Mouse (Mus musculus): ENCODE results near the gene Gm7579. TPM values are rescaled to one million over a fixed set of nuclear protein-coding genes. Genes with fewer than 3 reads are reported as not detected.
"Not testable (repeated sequence)": the region's sequence is repeated elsewhere in the genome, so short reads cannot be mapped to it uniquely, and the experiment has no call there.

Gene Gm7579
- total and polyA plus RNA-seq, 3 experiments, result not detected

- H3K9ac ChIP-seq (ENCODE audit: control insufficient read depth, low read depth, low read length, poor library complexity, severe bottlenecking); H3K36me3 ChIP-seq (ENCODE audit: control insufficient read depth in 1 of 2, insufficient read depth in 2 of 2, low read length in 2 of 2); H3K27ac ChIP-seq (ENCODE audit: control insufficient read depth, low read depth, low read length); H3K4me1 ChIP-seq (ENCODE audit: control insufficient read depth in 1 of 2, insufficient read depth in 2 of 2, low read length in 2 of 2); H3K9me3 ChIP-seq (replicated peaks; ENCODE audit: insufficient read depth, low read length); H3K27me3 ChIP-seq (ENCODE audit: control insufficient read depth in 1 of 2, insufficient read depth in 2 of 2, low read length in 2 of 2); H3K4me3 ChIP-seq (ENCODE audit: control insufficient read depth in 1 of 2, insufficient read depth in 1 of 2, low read depth in 2 of 2, low read length in 2 of 2); H3K79me2 ChIP-seq (ENCODE audit: control insufficient read depth, insufficient read depth, low read length, poor library complexity); DNase-seq (ENCODE audit: low read depth, low spot score): not testable (repeated sequence)
These were observed 35.8 kb upstream of the Gm7579 start, which contains the start of gene Krtap5-2 for GRCm38 (mm10) chr7:142175905-142176304. Gene Krtap5-2 (minus strand): TSS chr7:142176005.

GRCm38 (mm10) chr7:142178685-142179084 lies 33.0 kb upstream of the Gm7579 start:
- DNase-seq (ENCODE audit: low read depth, low spot score), result no peak
- H3K4me1 ChIP-seq (ENCODE audit: control insufficient read depth in 1 of 2, insufficient read depth in 2 of 2, low read length in 2 of 2), result no peaks in the 10 kb centered on the region
- TF ChIP-seq ETS1 (IDR thresholded peaks at IDR 0.05; ENCODE audit: low read depth, low read length) (no peak), MAFK (IDR thresholded peaks at IDR 0.05; ENCODE audit: borderline replicate concordance, low read depth, low read length) (no peak), POLR2AphosphoS5 (IDR thresholded peaks at IDR 0.05; ENCODE audit: borderline replicate concordance, low read depth, low read length) (no peak), ZC3H11A (IDR thresholded peaks at IDR 0.05; ENCODE audit: low read depth, low read length) (no peak), USF1 (IDR thresholded peaks at IDR 0.05; ENCODE audit: low read depth, low read length) (no peak), HCFC1 (IDR thresholded peaks at IDR 0.05; ENCODE audit: low read depth, low read length) (no peak), TCF12 (IDR thresholded peaks at IDR 0.05; ENCODE audit: low read depth, low read length) (no peak), MXI1 (IDR thresholded peaks at IDR 0.05; ENCODE audit: low read depth, low read length) (no peak), MAX (IDR thresholded peaks at IDR 0.05; ENCODE audit: low read length) (no peak), ZKSCAN1 (IDR thresholded peaks at IDR 0.05; ENCODE audit: low read depth, low read length) (no peak), RCOR1 (IDR thresholded peaks at IDR 0.05; ENCODE audit: low read depth, low read length) (no peak), MYC (IDR thresholded peaks at IDR 0.05; ENCODE audit: low read depth, low read length) (no peak), SMC3 (IDR thresholded peaks at IDR 0.05; ENCODE audit: low read depth, low read length) (no peak), GABPA (IDR thresholded peaks at IDR 0.05; ENCODE audit: low read depth, low read length) (no peak)
- H3K9me3 ChIP-seq (replicated peaks; ENCODE audit: insufficient read depth, low read length), result no peaks in the 10 kb centered on the region
- no peak overlapping the region for H3K27ac ChIP-seq (ENCODE audit: control insufficient read depth, low read depth, low read length)
- no peaks in the 10 kb centered on the region for H3K36me3 ChIP-seq (ENCODE audit: control insufficient read depth in 1 of 2, insufficient read depth in 2 of 2, low read length in 2 of 2)
- H3K9ac ChIP-seq (ENCODE audit: control insufficient read depth, low read depth, low read length, poor library complexity, severe bottlenecking), result no peak overlapping the region
- no peak overlapping the region for H3K4me3 ChIP-seq (ENCODE audit: control insufficient read depth in 1 of 2, insufficient read depth in 1 of 2, low read depth in 2 of 2, low read length in 2 of 2)
- no peaks in the 10 kb centered on the region for H3K79me2 ChIP-seq (ENCODE audit: control insufficient read depth, insufficient read depth, low read length, poor library complexity)
- no peaks in the 10 kb centered on the region; a peak in 1 of 4 replicates for H3K27me3 ChIP-seq (ENCODE audit: control insufficient read depth in 1 of 2, insufficient read depth in 2 of 2, low read length in 2 of 2)

GRCm38 (mm10) chr7:142181021-142181420 lies 30.6 kb upstream of the Gm7579 start:
- H3K9ac ChIP-seq (ENCODE audit: control insufficient read depth, low read depth, low read length, poor library complexity, severe bottlenecking), result no peak overlapping the region
- H3K27ac ChIP-seq (ENCODE audit: control insufficient read depth, low read depth, low read length), result no peak overlapping the region
- no peak overlapping the region for H3K4me3 ChIP-seq (ENCODE audit: control insufficient read depth in 1 of 2, insufficient read depth in 1 of 2, low read depth in 2 of 2, low read length in 2 of 2)
- H3K9me3 ChIP-seq (replicated peaks; ENCODE audit: insufficient read depth, low read length), result no peaks in the 10 kb centered on the region
- no peaks in the 10 kb centered on the region for H3K36me3 ChIP-seq (ENCODE audit: control insufficient read depth in 1 of 2, insufficient read depth in 2 of 2, low read length in 2 of 2)
- DNase-seq (ENCODE audit: low read depth, low spot score), result no peak
- TF ChIP-seq SIN3A (IDR thresholded peaks at IDR 0.05; ENCODE audit: low read length), result no peak
- no peak for TF ChIP-seq RCOR1 (IDR thresholded peaks at IDR 0.05; ENCODE audit: low read depth, low read length)
- no peak for TF ChIP-seq NELFE (IDR thresholded peaks at IDR 0.05; ENCODE audit: low read depth, low read length)
- no peak for TF ChIP-seq MAZ (IDR thresholded peaks at IDR 0.05; ENCODE audit: low read depth, low read length)
- no peak for TF ChIP-seq MXI1 (IDR thresholded peaks at IDR 0.05; ENCODE audit: low read depth, low read length)
- TF ChIP-seq POLR2AphosphoS5 (IDR thresholded peaks at IDR 0.05; ENCODE audit: borderline replicate concordance, low read depth, low read length), result no peak
- TF ChIP-seq BHLHE40 (IDR thresholded peaks at IDR 0.05; ENCODE audit: borderline replicate concordance, low read depth, low read length), result no peak
- no peak for TF ChIP-seq ZC3H11A (IDR thresholded peaks at IDR 0.05; ENCODE audit: low read depth, low read length)
- no peak for TF ChIP-seq CHD2 (IDR thresholded peaks at IDR 0.05; ENCODE audit: low read length)
- no peak for TF ChIP-seq MEF2A (IDR thresholded peaks at IDR 0.05; ENCODE audit: extremely low read depth, insufficient replicate concordance, low read depth, low read length, poor library complexity, severe bottlenecking)
- no peak for TF ChIP-seq ETS1 (IDR thresholded peaks at IDR 0.05; ENCODE audit: low read depth, low read length)
- peaks cover 0 to 2% of the 10 kb centered on the region in 2 experiments; a peak in 1 of 4 replicates for H3K27me3 ChIP-seq (ENCODE audit: control insufficient read depth in 1 of 2, insufficient read depth in 2 of 2, low read length in 2 of 2)
- H3K4me1 ChIP-seq (ENCODE audit: control insufficient read depth in 1 of 2, insufficient read depth in 2 of 2, low read length in 2 of 2), result no peaks in the 10 kb centered on the region
- no peaks in the 10 kb centered on the region for H3K79me2 ChIP-seq (ENCODE audit: control insufficient read depth, insufficient read depth, low read length, poor library complexity)
